Mouse (Mus musculus) bone marrow macrophage, adult 2 months (primary cell): ENCODE data around the gene Gm26566.

ENCODE experiments used
- CTCF ChIP-seq: IDR thresholded peaks from 2 replicates; pipeline ENCODE4 v1.5.1; 2012; ENCODE audit warnings: low read depth, mild to moderate bottlenecking, low read length, moderate library complexity
- POLR2A ChIP-seq: IDR thresholded peaks from 2 replicates; pipeline ENCODE4 v1.6.1; 2012; ENCODE audit warnings: mild to moderate bottlenecking, low read depth, low read length, borderline replicate concordance

- TF ChIP-seq POLR2A (no peak), CTCF (no peak)
These were observed 21.3 kb downstream of the Gm26566 start for GRCm38 (mm10) chr4:88742771-88743371.
